Mouse (Mus musculus): ENCODE results near the gene Zdhhc6. TPM values are rescaled to one million over a fixed set of nuclear protein-coding genes. Genes with fewer than 3 reads are reported as not detected.

Zdhhc6 gene
- total RNA-seq, 1 experiment: 56.8 TPM

- Histone ChIP-seq H3K36me3 (ENCODE audit: control insufficient read depth, insufficient read depth, low read length, poor library complexity, severe bottlenecking) (0 out of 2 replicates have a peak, but pooled peaks cover 5% of the 10 kb centered on the region), H3K9me3 (ENCODE audit: control insufficient read depth, insufficient read depth, low read depth, low read length) (no peaks in the 10 kb centered on the region), H3K9ac (ENCODE audit: insufficient read depth, low read depth, low read length, poor library complexity, severe bottlenecking) (no peak overlapping the region), H3K4me3 (ENCODE audit: insufficient read depth in 1 of 2, low read depth in 1 of 2, low read length in 2 of 2, poor library complexity in 1 of 2, severe bottlenecking in 1 of 2) (no peak overlapping the region), H3K4me1 (ENCODE audit: control insufficient read depth in 2 of 2, insufficient read depth in 2 of 2, low read length in 2 of 2, poor library complexity in 1 of 2) (no peaks in the 10 kb centered on the region), H3K27ac (ENCODE audit: insufficient read depth, low read depth, low read length, poor library complexity, severe bottlenecking) (no peak overlapping the region)
- in situ Hi-C loops (cut with MboI; ENCODE audit: low sequenced_read_pairs in 2 of 2, unreplicated experiment in 2 of 2): no loop called here
- no peak for DNase-seq (ENCODE audit: low read depth, low spot score)
- TF ChIP-seq MAFK (IDR thresholded peaks at IDR 0.05; ENCODE audit: insufficient read depth, low read depth, low read length) (no peak), CHD2 (IDR thresholded peaks at IDR 0.05; ENCODE audit: low read depth, low read length) (no peak), HCFC1 (IDR thresholded peaks at IDR 0.05; ENCODE audit: borderline replicate concordance, insufficient read depth, low read length) (no peak)
Observed at GRCm38 (mm10) chr19:55327510-55327909, 11.7 kb upstream of the Zdhhc6 start.

GRCm38 (mm10) chr19:55322604-55323003 lies 6.8 kb upstream of the Zdhhc6 start:
- Histone ChIP-seq H3K36me3 (ENCODE audit: control insufficient read depth, insufficient read depth, low read length, poor library complexity, severe bottlenecking) (no peaks in the 10 kb centered on the region), H3K9ac (ENCODE audit: insufficient read depth, low read depth, low read length, poor library complexity, severe bottlenecking) (no peak overlapping the region), H3K9me3 (ENCODE audit: control insufficient read depth, insufficient read depth, low read depth, low read length) (no peaks in the 10 kb centered on the region), H3K4me1 (ENCODE audit: control insufficient read depth in 2 of 2, insufficient read depth in 2 of 2, low read length in 2 of 2, poor library complexity in 1 of 2) (no peaks in the 10 kb centered on the region), H3K4me3 (ENCODE audit: insufficient read depth in 1 of 2, low read depth in 1 of 2, low read length in 2 of 2, poor library complexity in 1 of 2, severe bottlenecking in 1 of 2) (no peak overlapping the region), H3K27ac (ENCODE audit: insufficient read depth, low read depth, low read length, poor library complexity, severe bottlenecking) (no peak overlapping the region)
- no peak for DNase-seq (ENCODE audit: low read depth, low spot score)
- TF ChIP-seq ZC3H11A (IDR thresholded peaks at IDR 0.05; ENCODE audit: borderline replicate concordance, low read depth, low read length) (no peak), HCFC1 (IDR thresholded peaks at IDR 0.05; ENCODE audit: borderline replicate concordance, insufficient read depth, low read length) (no peak), ZNF384 (IDR thresholded peaks at IDR 0.05; ENCODE audit: low read depth, low read length) (no peak), CHD2 (IDR thresholded peaks at IDR 0.05; ENCODE audit: low read depth, low read length) (no peak), MAFK (IDR thresholded peaks at IDR 0.05; ENCODE audit: insufficient read depth, low read depth, low read length) (peak; percentile 92)
- in situ Hi-C loops (cut with MboI; ENCODE audit: low sequenced_read_pairs in 2 of 2, unreplicated experiment in 2 of 2): no loop called here

GRCm38 (mm10) chr19:55319521-55319920 lies 3.7 kb upstream of the Zdhhc6 start:
- H3K36me3 ChIP-seq (ENCODE audit: control insufficient read depth, insufficient read depth, low read length, poor library complexity, severe bottlenecking): no peaks in the 10 kb centered on the region
- H3K9me3 ChIP-seq (ENCODE audit: control insufficient read depth, insufficient read depth, low read depth, low read length): no peaks in the 10 kb centered on the region
- no peak overlapping the region for H3K4me3 ChIP-seq (ENCODE audit: insufficient read depth in 1 of 2, low read depth in 1 of 2, low read length in 2 of 2, poor library complexity in 1 of 2, severe bottlenecking in 1 of 2)
- H3K4me1 ChIP-seq (ENCODE audit: control insufficient read depth in 2 of 2, insufficient read depth in 2 of 2, low read length in 2 of 2, poor library complexity in 1 of 2): peaks cover 0 to 5% of the 10 kb centered on the region in 2 experiments; a peak in 2 of 4 replicates
- no peak overlapping the region for H3K9ac ChIP-seq (ENCODE audit: insufficient read depth, low read depth, low read length, poor library complexity, severe bottlenecking)
- no peak for DNase-seq (ENCODE audit: low read depth, low spot score)
- in situ Hi-C loops (cut with MboI; ENCODE audit: low sequenced_read_pairs in 2 of 2, unreplicated experiment in 2 of 2): no loop called here
- TF ChIP-seq ZC3H11A (IDR thresholded peaks at IDR 0.05; ENCODE audit: borderline replicate concordance, low read depth, low read length) (no peak), CHD2 (IDR thresholded peaks at IDR 0.05; ENCODE audit: low read depth, low read length) (no peak), HCFC1 (IDR thresholded peaks at IDR 0.05; ENCODE audit: borderline replicate concordance, insufficient read depth, low read length) (no peak), ZNF384 (IDR thresholded peaks at IDR 0.05; ENCODE audit: low read depth, low read length) (no peak), MAFK (IDR thresholded peaks at IDR 0.05; ENCODE audit: insufficient read depth, low read depth, low read length) (no peak)
- H3K27ac ChIP-seq (ENCODE audit: insufficient read depth, low read depth, low read length, poor library complexity, severe bottlenecking): no peak overlapping the region

- no peaks in the 10 kb centered on the region for H3K36me3 ChIP-seq (ENCODE audit: control insufficient read depth, insufficient read depth, low read length, poor library complexity, severe bottlenecking)
- in situ Hi-C loops (cut with MboI; ENCODE audit: low sequenced_read_pairs in 2 of 2, unreplicated experiment in 2 of 2): no loop called here
- H3K27ac ChIP-seq (ENCODE audit: insufficient read depth, low read depth, low read length, poor library complexity, severe bottlenecking): no peak overlapping the region
- no peak for DNase-seq (ENCODE audit: low read depth, low spot score)
- H3K4me1 ChIP-seq (ENCODE audit: control insufficient read depth in 2 of 2, insufficient read depth in 2 of 2, low read length in 2 of 2, poor library complexity in 1 of 2): peaks cover 0 to 6% of the 10 kb centered on the region in 2 experiments; a peak in 2 of 4 replicates
- TF ChIP-seq CHD2 (IDR thresholded peaks at IDR 0.05; ENCODE audit: low read depth, low read length) (no peak), MAFK (IDR thresholded peaks at IDR 0.05; ENCODE audit: insufficient read depth, low read depth, low read length) (no peak), HCFC1 (IDR thresholded peaks at IDR 0.05; ENCODE audit: borderline replicate concordance, insufficient read depth, low read length) (no peak), ZNF384 (IDR thresholded peaks at IDR 0.05; ENCODE audit: low read depth, low read length) (no peak), ZC3H11A (IDR thresholded peaks at IDR 0.05; ENCODE audit: borderline replicate concordance, low read depth, low read length) (no peak)
- no peaks in the 10 kb centered on the region for H3K9me3 ChIP-seq (ENCODE audit: control insufficient read depth, insufficient read depth, low read depth, low read length)
- H3K4me3 ChIP-seq (ENCODE audit: insufficient read depth in 1 of 2, low read depth in 1 of 2, low read length in 2 of 2, poor library complexity in 1 of 2, severe bottlenecking in 1 of 2): no peak overlapping the region
- H3K9ac ChIP-seq (ENCODE audit: insufficient read depth, low read depth, low read length, poor library complexity, severe bottlenecking): no peak overlapping the region
Observed at GRCm38 (mm10) chr19:55319036-55319435, 3.2 kb upstream of the Zdhhc6 start.

- Histone ChIP-seq H3K36me3 (ENCODE audit: control insufficient read depth, insufficient read depth, low read length, poor library complexity, severe bottlenecking) (peaks cover 2% of the 10 kb centered on the region), H3K27ac (ENCODE audit: insufficient read depth, low read depth, low read length, poor library complexity, severe bottlenecking) (no peak overlapping the region), H3K9ac (ENCODE audit: insufficient read depth, low read depth, low read length, poor library complexity, severe bottlenecking) (no peak overlapping the region), H3K4me3 (ENCODE audit: insufficient read depth in 1 of 2, low read depth in 1 of 2, low read length in 2 of 2, poor library complexity in 1 of 2, severe bottlenecking in 1 of 2) (peak overlapping the region in 1 of 2 experiments; percentile 92; a peak in 2 of 4 replicates), H3K4me1 (ENCODE audit: control insufficient read depth in 2 of 2, insufficient read depth in 2 of 2, low read length in 2 of 2, poor library complexity in 1 of 2) (peaks cover 0 to 6% of the 10 kb centered on the region in 2 experiments; a peak in 2 of 4 replicates), H3K9me3 (ENCODE audit: control insufficient read depth, insufficient read depth, low read depth, low read length) (no peaks in the 10 kb centered on the region)
- DNase-seq (ENCODE audit: low read depth, low spot score): no peak
- no peak for TF ChIP-seq CHD2 (IDR thresholded peaks at IDR 0.05; ENCODE audit: low read depth, low read length)
- TF ChIP-seq MAFK (IDR thresholded peaks at IDR 0.05; ENCODE audit: insufficient read depth, low read depth, low read length): no peak
- TF ChIP-seq ZC3H11A (IDR thresholded peaks at IDR 0.05; ENCODE audit: borderline replicate concordance, low read depth, low read length): no peak
- no peak for TF ChIP-seq HCFC1 (IDR thresholded peaks at IDR 0.05; ENCODE audit: borderline replicate concordance, insufficient read depth, low read length)
- no peak for TF ChIP-seq ZNF384 (IDR thresholded peaks at IDR 0.05; ENCODE audit: low read depth, low read length)
- in situ Hi-C loops (cut with MboI; ENCODE audit: low sequenced_read_pairs in 2 of 2, unreplicated experiment in 2 of 2): no loop called here
Observed at GRCm38 (mm10) chr19:55316901-55317300, 1.1 kb upstream of the Zdhhc6 start.

All from ES-E14 (cell line).